Mouse (Mus musculus): ENCODE data around the gene Ace2.

DNA sequence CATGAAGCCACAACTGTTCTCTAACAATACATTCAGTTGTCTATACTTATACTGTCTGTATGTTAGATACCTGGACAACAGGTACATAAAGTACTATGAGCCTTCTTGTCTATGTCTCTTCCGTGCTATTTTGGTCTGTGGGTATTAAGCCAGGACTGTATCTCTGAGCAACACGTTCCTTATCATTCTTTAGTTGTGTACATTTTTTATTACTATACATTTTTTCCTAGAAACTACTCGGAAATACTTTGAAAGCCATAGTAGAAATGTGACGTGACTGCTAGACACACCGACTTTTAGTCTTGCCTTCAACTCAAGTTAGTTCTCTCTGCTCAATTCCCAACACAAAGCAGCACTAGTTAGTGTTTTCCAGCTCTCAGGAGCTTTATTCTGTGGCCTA lies 45.7 kb upstream of the Ace2 start:
- TF ChIP-seq CTCF (IDR thresholded peaks at IDR 0.05; ENCODE audit: low read depth) = no peak
- no peak for TF ChIP-seq EP300 (optimal IDR thresholded peaks at IDR 0.05)

Data from stomach, postnatal 0 days (tissue).